Mouse (Mus musculus) small intestine, adult 2 months (tissue): ENCODE data around the gene Nme3.

Experiments
- CTCF ChIP-seq: fragments of 200-500 bp; IDR thresholded peaks from 2 replicates; pipeline ENCODE4 v1.5.1; 2012; ENCODE audit warnings: low read depth, mild to moderate bottlenecking, control low read depth, inconsistent platforms, low read length, moderate library complexity, mixed read lengths; ENCODE audit not compliant: insufficient replicate concordance, insufficient read length; ENCODE audit errors: extremely low read depth
- POLR2A ChIP-seq: fragments of 200-500 bp; IDR thresholded peaks from 2 replicates; pipeline ENCODE4 v1.6.1; 2012; ENCODE audit warnings: low read depth, mild to moderate bottlenecking, control low read depth, inconsistent platforms, low read length, moderate library complexity

- TF ChIP-seq POLR2A, result no peak
- TF ChIP-seq CTCF, result no peak
Measured at GRCm38 (mm10) chr17:24856589-24856988, 39.7 kb upstream of the Nme3 start.
